Mouse (Mus musculus) CH12.LX (cell line): ENCODE data around the gene Trpm3.

Experiments
- CHD2 ChIP-seq: IDR thresholded peaks from 2 replicates; pipeline ENCODE4 v1.6.1; 2011; ENCODE audit warnings: low read length, improper control_type of control experiment
- CTCF ChIP-seq, 2 experiments: IDR thresholded peaks in 1 of 2; conservative IDR thresholded peaks in 1 of 2; 2 replicates each; pipeline ENCODE4 v1.5.1; 2011 to 2012; ENCODE audit warnings: low read depth in 2 of 2, low read length in 2 of 2, improper control_type of control experiment in 1 of 2, inconsistent platforms in 1 of 2, mild to moderate bottlenecking in 1 of 2, moderate library complexity in 1 of 2
- E2F4 ChIP-seq: IDR thresholded peaks from 2 replicates; pipeline ENCODE4 v1.6.1; 2011; ENCODE audit warnings: low read depth, low read length, improper control_type of control experiment; ENCODE audit not compliant: insufficient replicate concordance
- EP300 ChIP-seq: IDR thresholded peaks from 2 replicates; pipeline ENCODE4 v1.6.1; 2011; ENCODE audit warnings: low read length, improper control_type of control experiment
- KAT2A ChIP-seq: IDR thresholded peaks from 2 replicates; pipeline ENCODE4 v1.6.1; 2012; ENCODE audit warnings: low read length, improper control_type of control experiment, inconsistent platforms; ENCODE audit not compliant: insufficient replicate concordance
- MAX ChIP-seq: IDR thresholded peaks from 2 replicates; pipeline ENCODE4 v1.6.1; 2011; ENCODE audit warnings: low read length, improper control_type of control experiment
- MEF2A ChIP-seq: IDR thresholded peaks from 2 replicates; pipeline ENCODE4 v1.6.1; 2014; ENCODE audit warnings: low read depth, mild to moderate bottlenecking, inconsistent platforms, low read length, improper control_type of control experiment, borderline replicate concordance
- NELFE ChIP-seq: IDR thresholded peaks from 2 replicates; pipeline ENCODE4 v1.6.1; 2011; ENCODE audit warnings: low read depth, low read length, improper control_type of control experiment
- NRF1 ChIP-seq: IDR thresholded peaks from 2 replicates; pipeline ENCODE4 v1.6.1; 2014; ENCODE audit warnings: low read depth, mild to moderate bottlenecking, inconsistent platforms, low read length, improper control_type of control experiment, moderate library complexity
- POLR2A ChIP-seq: IDR thresholded peaks from 2 replicates; pipeline ENCODE4 v1.6.1; 2011; ENCODE audit warnings: low read depth, mild to moderate bottlenecking, improper control_type of control experiment, low read length
- UBTF ChIP-seq: IDR thresholded peaks from 2 replicates; pipeline ENCODE4 v1.6.1; 2012; ENCODE audit warnings: low read depth, mild to moderate bottlenecking, inconsistent platforms, low read length, improper control_type of control experiment, moderate library complexity
- USF1 ChIP-seq: IDR thresholded peaks from 2 replicates; pipeline ENCODE4 v1.6.1; 2014; ENCODE audit warnings: low read depth, mild to moderate bottlenecking, inconsistent platforms, low read length, improper control_type of control experiment
- USF2 ChIP-seq: conservative IDR thresholded peaks from 2 replicates; pipeline ENCODE4 v1.6.1; 2011; ENCODE audit warnings: low read depth, low read length, improper control_type of control experiment
- ZNF384 ChIP-seq: IDR thresholded peaks from 2 replicates; pipeline ENCODE4 v1.6.1; 2012; ENCODE audit warnings: low read depth, low read length, improper control_type of control experiment, inconsistent platforms

GRCm38 (mm10) chr19:22962001-22962708, 823.3 kb downstream of the Trpm3 start:
- no peak for TF ChIP-seq CTCF (conservative IDR thresholded peaks at IDR 0.05 in 1 of 2, IDR thresholded peaks at IDR 0.05 in 1 of 2; ENCODE audit: low read depth in 2 of 2, low read length in 2 of 2)
- TF ChIP-seq MAX = no peak
- TF ChIP-seq USF2 = no peak
- no peak for TF ChIP-seq NRF1
- TF ChIP-seq ZNF384 = no peak
- TF ChIP-seq USF1 = no peak
- no peak for TF ChIP-seq MEF2A
- TF ChIP-seq E2F4 = no peak
- no peak for TF ChIP-seq KAT2A
- no peak for TF ChIP-seq NELFE
- no peak for TF ChIP-seq CHD2
- TF ChIP-seq UBTF = no peak
- no peak for TF ChIP-seq EP300
- no peak for TF ChIP-seq POLR2A
